Mouse (Mus musculus) embryonic fibroblast, embryonic 13.5 days (primary cell): ENCODE measurements around the gene Slc5a6.

ENCODE experiments used
- CTCF ChIP-seq: IDR thresholded peaks from 2 replicates; pipeline ENCODE4 v1.5.1; 2011; ENCODE audit warnings: mild to moderate bottlenecking, control low read depth, low read length, moderate library complexity, borderline replicate concordance; ENCODE audit not compliant: insufficient read depth
- POLR2A ChIP-seq: IDR thresholded peaks from 2 replicates; pipeline ENCODE4 v1.6.1; 2011; ENCODE audit warnings: low read depth, mild to moderate bottlenecking, control low read depth, low read length, moderate library complexity

DNA sequence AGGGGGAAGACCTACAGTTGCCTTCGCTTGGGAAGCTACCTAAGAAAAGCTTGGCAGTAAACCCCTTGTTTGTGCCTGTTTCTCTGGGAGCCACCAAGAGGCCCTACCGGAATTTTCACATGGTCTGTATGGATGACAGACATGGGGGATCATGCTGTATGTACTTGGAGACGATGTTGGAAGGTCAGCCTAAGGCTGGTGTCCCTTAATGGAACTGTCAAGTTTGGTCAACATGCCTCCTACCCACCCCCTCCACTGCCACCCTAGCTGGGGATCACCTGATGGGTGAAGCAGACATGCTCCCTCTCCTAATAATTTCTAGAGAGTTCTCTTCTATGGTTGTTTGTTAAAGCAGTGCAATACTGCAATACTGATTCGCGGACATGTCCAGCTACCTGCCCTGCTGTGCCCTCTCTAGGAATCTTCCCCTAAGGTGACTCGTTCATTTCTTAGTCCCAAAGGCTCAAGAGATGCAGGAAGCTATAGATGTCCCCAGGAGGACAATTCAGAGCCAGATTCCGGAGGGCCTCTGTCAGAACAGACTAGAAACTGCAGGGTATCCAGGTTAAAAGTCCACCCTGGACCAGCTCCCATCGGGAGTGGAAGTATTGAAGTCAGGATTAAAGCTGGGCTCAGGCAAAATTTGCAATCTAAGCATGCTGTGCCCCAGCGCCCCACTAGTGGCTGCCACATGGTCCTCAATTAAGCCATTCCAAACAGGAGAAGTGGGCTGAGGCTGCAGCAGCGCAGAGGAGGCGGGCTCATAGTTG is 47.2 kb upstream of the Slc5a6 start:
- TF ChIP-seq CTCF = no peak
- no peak for TF ChIP-seq POLR2A
